In genomic region chr8:95178191-95178590, GRCm38 (mm10) we compare ENCODE assay signal across 14 mouse cellular contexts.
"Had no signal": no experiment of that assay in that cellular context is flagged by ENCODE, and none has a peak within 500 bp of the region (broad histone marks: within the 10 kb centered on the region; RNA-seq: fewer than 3 reads in every experiment).

No protein-coding gene starts in this region.

- H3K4me1 ChIP-seq: stomach, embryonic 15.5 days had no signal

- H3K27ac ChIP-seq: liver, embryonic 15.5 days; midbrain, embryonic 13.5 days; midbrain, embryonic 15.5 days; neural tube, embryonic 13.5 days; stomach, embryonic 15.5 days; stomach, postnatal 0 days had no signal

- H3K4me2 ChIP-seq: liver, embryonic 15.5 days; lung, embryonic 14.5 days; midbrain, embryonic 11.5 days; midbrain, embryonic 13.5 days; midbrain, embryonic 15.5 days; neural tube, embryonic 13.5 days; stomach, embryonic 15.5 days had no signal

- DNase-seq: lung, adult 18-20 months; lung, embryonic 14.5 days; lung, postnatal 10 days; lung, postnatal 4 days; right cerebral cortex, postnatal 14 days; thymus, adult 2 months; thymus, postnatal 36 days had no signal

- H3K4me3 ChIP-seq: liver, embryonic 15.5 days; midbrain, embryonic 13.5 days; midbrain, embryonic 15.5 days; neural tube, embryonic 13.5 days; stomach, embryonic 15.5 days had no signal

- ATAC-seq: midbrain, embryonic 13.5 days; midbrain, embryonic 15.5 days had no signal

- H3K36me3 ChIP-seq: liver, embryonic 15.5 days; midbrain, embryonic 13.5 days; midbrain, embryonic 15.5 days; neural tube, embryonic 13.5 days; stomach, embryonic 15.5 days had no signal

- H3K9ac ChIP-seq: liver, embryonic 15.5 days; lung, embryonic 14.5 days; midbrain, embryonic 13.5 days; midbrain, embryonic 15.5 days; neural tube, embryonic 13.5 days; stomach, embryonic 15.5 days had no signal

- H3K27me3 ChIP-seq: liver, embryonic 15.5 days; midbrain, embryonic 13.5 days; midbrain, embryonic 15.5 days; neural tube, embryonic 13.5 days; stomach, embryonic 15.5 days had no signal

- H3K9me3 ChIP-seq: liver, embryonic 15.5 days; midbrain, embryonic 13.5 days; midbrain, embryonic 15.5 days; neural tube, embryonic 13.5 days; stomach, embryonic 15.5 days had no signal
